Mouse (Mus musculus) lung, postnatal 36 days (tissue): Measurements from ENCODE around the gene Fkbpl.

Experiments
- DNase-seq: peaks from one replicate; pipeline ENCODE4 v3.0.0; 2022; ENCODE audit warnings: mixed read lengths

Fkbpl gene

DNA sequence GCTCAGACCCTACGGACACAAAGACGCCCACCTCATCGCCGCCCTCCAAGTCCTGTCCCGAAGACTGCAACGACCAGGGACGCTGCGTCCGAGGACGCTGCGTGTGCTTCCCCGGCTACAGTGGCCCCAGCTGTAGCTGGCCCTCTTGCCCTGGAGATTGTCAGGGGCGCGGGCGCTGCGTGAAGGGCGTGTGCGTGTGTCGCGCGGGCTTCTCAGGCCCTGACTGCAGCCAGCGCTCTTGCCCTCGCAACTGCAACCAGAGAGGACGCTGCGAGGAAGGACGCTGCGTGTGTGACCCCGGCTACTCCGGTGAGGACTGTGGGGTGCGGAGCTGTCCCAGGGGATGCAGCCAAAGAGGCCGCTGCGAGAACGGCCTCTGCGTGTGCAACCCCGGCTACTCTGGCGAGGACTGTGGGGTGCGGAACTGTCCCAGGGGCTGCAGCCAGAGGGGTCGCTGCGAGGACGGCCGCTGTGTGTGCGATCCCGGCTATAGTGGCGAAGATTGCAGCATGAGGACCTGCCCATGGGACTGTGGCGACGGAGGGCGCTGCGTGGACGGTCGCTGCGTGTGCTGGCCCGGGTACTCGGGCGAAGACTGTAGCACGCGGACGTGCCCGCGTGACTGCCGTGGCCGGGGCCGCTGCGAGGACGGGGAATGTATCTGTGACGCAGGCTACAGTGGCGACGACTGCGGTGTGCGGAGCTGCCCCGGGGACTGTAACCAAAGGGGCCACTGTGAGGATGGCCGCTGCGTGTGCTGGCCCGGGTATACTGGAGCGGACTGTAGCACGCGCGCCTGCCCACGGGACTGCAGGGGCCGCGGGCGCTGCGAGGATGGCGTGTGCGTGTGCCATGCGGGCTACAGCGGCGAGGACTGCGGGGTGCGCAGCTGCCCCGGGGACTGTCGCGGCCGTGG is 26.8 kb downstream of the Fkbpl start:
- no peak for DNase-seq

DNA sequence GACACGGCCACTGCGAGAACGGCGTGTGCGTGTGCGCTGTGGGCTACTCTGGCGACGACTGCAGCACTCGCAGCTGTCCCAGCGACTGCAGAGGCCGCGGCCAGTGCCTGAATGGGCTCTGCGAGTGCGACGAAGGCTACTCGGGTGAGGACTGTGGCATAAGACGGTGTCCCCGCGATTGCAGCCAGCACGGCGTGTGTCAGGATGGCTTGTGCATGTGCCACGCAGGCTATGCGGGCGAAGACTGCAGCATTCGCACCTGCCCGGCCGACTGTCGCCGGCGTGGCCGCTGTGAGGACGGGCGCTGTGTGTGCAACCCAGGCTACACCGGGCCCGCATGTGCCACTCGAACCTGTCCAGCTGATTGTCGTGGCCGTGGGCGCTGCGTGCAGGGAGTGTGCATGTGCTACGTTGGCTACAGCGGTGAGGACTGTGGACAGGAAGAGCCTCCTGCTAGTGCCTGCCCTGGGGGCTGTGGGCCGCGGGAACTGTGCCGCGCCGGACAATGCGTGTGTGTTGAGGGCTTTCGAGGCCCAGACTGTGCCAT is 27.8 kb downstream of the Fkbpl start:
- DNase-seq: no peak

DNA sequence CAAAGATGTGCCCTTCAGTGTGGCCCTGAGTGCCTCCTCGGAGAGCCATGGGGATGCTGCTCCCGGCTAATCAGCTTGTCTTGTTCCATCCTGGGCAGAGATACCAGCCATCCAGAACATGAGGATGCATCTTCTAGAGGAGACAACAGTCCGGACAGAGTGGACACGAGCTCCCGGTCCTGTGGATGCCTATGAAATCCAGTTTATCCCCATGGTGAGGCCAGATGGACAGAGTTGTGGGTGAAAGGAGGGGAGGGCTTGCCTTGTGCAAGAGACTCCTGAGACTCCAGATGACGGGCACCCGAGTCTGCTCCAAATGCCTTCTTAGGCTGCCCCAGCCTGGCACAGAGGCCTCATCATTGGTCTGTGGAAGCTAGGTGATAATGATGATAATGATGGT is 28.6 kb downstream of the Fkbpl start:
- no peak for DNase-seq

DNA sequence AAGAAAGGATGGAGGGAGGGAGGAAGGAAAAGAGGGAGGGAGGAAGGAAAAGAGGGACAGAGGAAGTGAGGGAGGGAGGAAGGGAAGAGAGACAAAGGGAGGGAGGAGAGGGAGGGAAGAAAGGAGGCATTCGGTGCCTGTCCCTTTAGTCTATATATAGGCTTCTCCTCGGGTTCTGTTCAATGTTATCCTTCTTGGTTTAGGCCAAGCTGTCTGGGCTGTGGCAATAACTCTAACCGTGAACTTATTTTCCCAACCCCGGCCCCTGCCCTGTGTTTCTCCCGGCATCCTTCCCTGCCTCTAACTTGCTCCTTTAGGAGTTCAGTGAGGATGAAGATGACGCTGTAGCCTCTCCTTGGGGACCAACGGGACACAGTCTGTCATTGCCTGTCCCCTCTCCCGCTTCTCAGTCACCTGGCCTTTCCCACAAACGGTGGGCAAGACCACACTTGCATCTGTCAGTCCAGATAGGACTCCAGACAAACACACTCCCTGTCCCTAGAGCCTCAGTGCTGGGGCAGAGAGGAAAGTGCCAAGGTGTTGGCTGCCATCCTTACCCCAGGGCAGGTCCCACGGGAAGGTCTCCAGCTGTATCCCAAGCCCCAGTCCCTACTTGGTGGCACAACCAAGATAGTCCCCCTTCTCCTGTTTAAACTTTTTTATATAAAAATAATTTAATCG is 30.1 kb downstream of the Fkbpl start:
- DNase-seq: no peak

DNA sequence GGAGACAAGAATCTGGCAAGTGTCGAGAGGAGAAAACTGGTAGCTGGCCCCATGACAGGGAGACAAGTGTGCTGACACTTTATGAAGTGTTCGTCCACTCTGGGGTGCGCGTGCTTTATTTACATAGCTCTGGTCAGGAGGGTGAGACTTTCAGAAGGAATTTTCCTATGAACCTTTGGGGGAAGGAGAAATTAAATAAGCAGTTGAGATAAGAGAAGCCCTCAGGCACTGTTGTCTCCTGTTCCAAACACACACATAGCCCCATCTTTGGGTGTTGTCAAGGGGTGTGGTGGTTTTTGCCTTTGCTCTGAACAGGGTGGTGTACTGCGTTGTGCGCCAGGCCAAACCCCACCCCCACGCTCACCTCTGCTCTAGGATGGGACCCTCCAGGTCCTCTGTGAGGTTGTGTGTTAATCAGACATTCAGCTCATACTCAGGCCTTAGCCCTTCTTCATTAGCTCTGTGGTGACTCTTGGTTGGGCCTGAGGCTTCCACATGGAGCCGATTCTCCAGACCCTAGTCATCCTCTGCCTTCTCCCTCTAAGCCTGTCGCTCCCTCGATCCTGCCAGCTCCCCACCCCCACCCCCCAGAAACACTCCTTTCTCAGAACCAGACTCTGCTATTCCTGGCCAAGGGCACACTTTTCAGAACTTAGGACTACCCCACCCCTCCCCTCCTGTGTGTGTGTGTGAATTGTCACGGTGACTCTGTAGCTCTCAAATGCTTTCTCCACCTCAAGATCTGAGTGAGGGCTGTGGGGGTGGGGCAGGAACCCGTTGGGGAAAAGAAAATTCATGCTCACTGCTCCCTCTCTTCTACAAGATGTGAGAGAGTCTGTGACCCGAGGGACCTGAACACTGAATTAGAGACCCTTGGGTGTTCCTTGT is 30.9 kb downstream of the Fkbpl start:
- DNase-seq: peak; percentile 63

DNA sequence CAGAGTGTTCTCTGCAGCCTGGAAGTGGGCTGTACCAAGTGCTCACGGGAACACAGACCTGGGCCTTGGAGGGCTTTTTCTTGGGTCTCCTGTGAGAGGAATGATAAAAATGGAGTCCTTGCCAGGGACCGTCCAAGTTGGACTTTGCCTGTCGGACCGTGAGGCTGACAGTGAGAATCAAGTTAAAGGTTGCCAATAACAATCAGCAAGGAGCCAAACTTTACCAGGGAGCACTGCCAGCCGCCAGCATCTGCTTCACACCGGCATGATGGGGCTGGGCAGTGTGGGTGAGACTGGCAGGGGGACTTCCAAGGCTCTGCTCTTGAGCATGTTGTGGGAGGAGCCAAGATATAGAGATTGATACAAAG is 31.5 kb downstream of the Fkbpl start:
- DNase-seq: no peak

DNA sequence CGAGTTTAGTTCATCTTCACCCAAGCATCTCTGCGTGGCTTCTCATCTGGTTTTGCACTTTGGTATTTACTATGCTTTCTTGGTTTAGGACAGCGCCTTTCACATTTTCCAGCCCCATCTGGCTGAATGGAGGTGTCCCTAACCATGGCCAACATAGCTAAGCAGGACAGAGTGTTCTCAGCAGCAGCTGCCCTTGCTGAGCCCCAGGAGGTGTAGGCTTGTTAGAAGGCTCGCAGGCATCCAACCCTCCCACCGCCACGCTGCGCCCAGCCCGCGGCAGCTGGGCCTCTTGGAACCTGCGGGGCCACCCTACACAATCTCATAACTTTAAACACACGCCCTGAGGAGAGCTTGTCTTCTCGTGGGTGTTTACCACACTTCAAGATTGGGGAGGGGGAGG is 32.1 kb downstream of the Fkbpl start:
- no peak for DNase-seq

DNA sequence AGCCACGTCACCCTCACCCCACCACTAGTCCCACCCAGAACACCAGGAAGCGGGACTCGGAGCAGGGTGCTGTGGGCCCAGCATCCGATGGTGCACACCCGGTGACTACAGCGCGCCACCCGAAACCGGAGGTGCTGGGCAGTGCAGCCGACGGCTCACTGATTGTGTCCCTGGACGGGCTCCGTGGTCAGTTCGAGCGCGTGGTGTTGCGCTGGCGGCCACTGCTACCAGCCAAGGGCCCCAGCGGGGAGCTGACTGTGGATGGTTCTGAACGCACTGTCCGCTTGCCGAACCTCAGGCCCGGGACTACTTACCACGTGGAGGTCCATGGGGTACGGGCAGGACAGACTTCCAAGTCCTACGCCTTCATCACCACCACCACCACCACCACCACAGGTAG is 35.6 kb downstream of the Fkbpl start:
- no peak for DNase-seq

DNA sequence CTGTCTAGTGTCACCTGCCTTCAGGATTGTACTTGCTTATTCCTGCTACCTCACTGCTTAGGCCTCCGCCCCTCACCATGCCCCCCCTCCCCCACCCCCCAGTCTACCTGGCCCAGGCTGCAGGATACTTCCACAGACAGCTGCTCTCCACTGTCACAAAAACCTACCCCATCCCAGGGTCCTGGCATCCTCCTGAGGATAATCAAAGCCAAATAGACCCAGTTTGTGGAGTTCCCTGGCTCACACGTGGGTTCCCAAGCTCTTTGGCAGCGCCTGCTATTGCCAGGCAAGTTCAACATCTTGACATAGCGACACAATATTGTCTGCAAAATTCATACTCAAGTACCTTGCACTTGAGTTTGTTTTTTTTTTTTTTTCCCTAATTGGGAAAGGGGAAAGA is 36.1 kb downstream of the Fkbpl start:
- DNase-seq: no peak

DNA sequence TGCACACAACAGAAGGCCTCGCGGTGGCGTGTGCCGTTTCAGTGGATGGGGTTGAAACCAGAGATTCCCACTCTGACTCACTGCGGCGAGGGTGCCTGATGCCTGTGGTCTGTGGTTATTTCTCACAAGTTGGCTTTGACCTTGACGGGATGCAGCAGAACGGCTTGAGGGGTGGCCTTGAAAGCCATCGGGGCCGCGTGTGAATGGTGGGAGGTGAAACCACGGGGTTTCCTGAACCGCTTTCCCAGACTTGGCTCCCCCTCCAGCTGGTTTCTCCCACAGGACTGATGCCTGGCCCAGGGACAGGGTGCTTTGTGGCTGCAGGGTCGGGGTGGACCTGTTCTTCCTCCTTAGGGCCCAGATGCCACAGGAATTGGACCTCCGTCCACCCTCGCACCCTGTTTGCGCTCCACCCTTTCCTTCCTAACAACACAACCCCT is 36.6 kb downstream of the Fkbpl start:
- peak; percentile 68 for DNase-seq

DNA sequence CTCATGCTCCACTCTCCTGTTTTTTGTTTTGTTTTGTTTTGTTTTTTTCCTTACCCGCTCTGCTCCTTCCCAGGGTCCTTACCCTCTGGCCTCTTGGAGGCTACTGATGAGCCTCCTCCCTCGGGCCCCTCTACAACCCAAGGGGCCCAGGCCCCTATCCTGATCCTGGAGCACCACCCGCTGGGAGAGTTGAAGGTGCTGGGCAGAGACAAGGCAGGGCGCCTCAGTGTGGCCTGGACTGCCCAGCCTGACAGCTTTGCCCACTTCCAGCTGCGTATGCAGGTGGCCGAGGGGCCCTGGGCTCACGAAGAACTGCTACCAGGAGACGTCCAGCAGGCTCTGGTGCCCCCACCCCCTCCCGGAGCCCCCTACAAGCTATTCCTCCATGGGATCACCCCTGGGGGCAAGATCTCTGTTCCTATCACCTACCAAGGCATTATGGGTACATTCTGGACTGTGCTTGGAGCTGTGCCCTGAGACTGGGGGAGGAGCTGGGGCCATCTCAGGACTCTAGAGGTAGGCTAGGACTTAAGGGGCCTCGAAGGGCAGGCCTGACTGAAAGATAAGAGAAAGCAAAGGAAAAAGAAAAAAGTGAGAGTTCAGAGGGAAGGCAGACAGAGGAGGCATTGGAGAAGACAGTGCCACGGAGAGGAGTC is 37.4 kb downstream of the Fkbpl start:
- DNase-seq: peak; percentile 56

DNA sequence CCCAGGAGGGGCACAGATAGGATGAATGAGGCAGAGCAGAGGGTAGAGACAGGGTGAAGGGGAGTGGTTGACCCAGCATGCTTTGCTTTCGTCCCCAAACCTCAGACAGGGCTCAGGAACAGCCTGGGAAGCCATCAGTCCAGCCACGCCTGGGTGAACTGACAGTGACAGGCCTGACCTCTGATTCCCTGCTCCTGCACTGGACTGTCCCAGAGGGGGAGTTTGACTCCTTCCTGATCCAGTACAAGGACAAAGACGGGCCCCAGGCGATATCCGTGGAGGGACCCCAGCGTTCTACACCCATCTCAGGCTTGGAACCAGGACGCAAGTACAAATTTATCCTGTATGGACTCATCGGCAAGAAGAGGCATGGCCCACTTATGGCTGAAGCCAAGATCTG is 38.6 kb downstream of the Fkbpl start:
- no peak for DNase-seq

DNA sequence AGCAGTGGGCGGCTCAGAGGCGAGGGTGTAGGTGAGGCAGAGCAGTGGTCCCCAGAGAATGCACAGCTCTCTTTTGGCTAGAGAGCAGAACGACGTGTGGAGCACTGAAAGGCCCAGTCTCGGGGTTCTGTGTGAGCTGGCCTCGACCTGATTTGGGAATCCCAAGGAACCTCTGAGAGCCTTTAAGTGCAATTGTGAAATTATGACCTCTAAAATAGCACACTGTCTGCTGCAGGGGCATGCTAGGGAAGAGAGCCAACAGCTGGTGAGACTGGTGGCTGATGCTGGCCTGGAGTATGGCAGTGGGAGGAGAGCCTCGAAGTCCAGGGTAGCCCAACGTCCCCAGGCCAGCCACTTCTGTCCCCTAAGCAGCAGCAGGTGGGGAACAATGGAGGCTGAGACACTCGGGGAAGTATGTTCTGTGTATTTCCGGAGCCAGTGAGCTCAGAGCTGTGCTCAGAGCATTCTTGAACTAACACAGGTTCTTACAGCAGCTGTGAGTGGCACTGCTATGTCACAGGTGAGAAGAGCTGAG is 39.2 kb downstream of the Fkbpl start:
- DNase-seq: no peak

DNA sequence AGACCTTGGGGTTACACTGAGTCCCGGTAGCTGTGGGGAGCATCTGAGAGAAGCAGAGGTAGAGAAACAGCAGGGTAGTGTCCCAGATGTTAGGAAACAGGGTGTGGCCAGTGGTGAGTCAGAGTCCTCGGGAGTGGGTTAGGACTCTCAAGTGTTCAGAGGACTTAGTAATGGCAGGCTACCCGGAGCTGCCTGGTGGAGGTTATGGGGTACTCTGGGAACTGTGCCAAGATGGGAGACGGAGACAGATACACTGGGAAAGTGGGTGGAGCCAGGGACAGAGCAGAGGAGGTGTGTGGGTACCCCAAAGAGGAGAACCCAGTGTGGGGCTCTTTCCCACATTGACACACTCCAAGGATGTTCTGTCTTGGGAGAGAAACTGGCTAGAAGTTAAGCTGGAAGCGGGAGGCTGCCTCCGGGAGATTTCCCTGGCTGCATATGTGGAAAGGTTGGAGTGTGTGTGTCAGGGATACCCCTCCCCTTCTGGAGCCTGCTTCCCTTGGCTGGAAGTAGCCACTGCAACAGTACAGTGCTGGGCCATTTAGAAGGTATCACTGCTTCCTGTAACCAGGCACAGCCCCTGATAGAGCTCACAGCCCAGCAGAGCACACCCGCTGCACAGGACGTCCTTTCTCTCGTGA is 39.8 kb downstream of the Fkbpl start:
- peak; percentile 62 for DNase-seq

DNA sequence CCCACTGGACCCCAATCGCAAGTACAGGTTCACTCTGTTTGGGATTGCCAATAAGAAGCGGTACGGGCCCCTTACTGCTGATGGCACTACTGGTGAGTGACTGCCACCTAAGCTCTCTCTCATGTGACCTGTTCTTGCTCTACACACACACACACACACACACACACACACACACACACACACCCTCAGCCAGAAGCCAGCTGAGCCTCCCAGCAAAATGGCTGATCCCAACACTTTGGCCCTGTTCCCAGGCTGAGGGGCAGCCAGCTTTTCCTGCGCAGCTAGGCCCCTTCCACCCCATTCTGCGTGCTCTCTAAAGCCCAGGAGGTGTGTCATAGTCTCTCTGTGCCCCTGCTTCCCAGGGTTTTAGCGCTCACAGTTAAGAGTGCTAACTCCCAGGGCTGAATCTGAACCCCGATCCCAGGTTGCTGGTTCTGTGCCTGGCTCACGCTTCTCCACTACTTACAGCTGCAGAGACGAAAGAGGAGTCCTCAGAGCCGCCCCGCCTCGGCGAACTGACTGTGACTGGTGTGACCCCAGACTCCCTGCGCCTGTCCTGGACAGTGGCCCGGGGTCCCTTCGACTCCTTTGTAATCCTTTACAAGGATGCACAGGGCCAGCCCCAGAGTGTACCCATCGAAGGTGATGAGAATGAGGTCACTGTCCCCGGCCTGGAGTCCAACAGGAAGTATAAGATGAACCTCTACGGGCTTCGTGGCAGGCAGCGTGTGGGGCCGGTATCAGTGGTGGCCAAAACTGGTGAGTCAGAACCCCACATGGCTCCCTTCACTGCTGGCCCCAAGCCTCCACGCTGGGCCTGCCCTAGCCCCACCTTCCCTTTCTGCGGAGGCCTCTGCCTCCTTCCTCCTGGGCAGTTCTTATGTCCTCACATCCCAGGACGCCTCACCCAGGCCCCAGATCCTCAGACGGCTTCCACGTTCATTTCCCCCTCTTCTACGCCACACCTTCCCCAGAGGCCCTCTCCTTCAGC is 40.9 kb downstream of the Fkbpl start:
- DNase-seq: peak; percentile 46

DNA sequence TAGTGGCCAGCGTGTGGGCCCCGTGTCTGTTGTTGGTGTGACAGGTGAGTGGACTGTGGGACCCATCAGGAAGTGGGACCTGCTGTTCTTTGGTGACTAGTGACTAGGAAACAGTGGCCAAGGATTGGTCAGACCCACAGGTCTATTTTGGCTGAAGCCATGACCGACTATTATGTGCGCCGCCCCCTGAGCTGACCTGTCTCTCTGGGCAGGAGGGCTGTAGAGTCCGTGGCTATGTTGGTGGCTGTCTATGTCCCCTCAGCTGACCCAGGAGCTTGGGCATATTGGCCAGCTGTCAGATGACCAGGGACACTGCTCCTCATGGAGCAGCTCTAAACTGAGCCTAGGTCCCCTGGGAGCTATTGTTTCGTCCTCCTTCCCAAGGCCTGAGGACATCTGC is 44.3 kb downstream of the Fkbpl start:
- no peak for DNase-seq

DNA sequence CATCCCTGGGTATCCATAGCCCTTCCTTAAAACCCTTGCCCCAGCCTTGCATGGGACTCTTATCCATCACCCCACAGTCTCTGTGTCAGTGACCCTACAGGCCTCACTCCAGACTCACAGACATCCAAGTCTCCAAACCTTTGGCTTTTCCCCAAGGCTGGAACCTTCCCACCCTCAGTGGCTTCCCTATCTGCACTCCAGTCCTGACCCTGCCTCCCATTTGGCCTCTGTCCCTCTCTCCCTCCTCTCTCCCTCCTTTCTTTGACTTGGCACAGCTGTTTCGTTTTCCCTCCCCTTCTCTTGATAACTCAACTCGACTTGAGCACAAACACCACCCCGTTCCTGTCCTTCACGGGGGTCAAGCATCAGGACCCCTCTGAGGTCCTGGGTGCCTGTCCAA is 45.9 kb downstream of the Fkbpl start:
- DNase-seq: peak; percentile 77

DNA sequence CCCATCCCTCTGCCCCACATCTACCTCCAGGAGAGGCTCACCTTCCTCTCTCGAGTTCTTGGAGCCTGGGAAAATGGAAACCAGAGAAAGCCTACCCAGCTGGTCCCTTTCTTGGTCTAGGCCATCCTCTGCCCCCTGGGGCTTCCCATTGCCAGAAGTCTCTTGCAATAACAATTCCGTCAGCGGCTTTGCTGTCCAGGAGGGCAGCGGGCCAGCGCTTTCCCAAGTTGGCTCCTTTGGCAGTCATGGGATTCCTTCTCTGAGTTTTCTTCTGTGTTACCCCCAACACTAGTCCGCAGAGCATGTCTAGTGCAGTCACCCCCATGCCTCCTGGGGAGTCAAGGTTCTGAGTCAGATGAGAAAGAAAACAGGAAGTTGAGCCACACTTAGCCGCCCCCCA is 48.3 kb downstream of the Fkbpl start:
- peak; percentile 86 for DNase-seq
